Mouse (Mus musculus): ENCODE data around the gene Fancf. TPM values are rescaled to one million over a fixed set of nuclear protein-coding genes. Genes with fewer than 3 reads are reported as not detected.
A peak's percentile ranks its signal among the peaks of the same experiment; 100 is the strongest.

Fancf gene
- polyA plus RNA-seq, 1 experiment from 2014 or later, result 12.1 TPM

DNA sequence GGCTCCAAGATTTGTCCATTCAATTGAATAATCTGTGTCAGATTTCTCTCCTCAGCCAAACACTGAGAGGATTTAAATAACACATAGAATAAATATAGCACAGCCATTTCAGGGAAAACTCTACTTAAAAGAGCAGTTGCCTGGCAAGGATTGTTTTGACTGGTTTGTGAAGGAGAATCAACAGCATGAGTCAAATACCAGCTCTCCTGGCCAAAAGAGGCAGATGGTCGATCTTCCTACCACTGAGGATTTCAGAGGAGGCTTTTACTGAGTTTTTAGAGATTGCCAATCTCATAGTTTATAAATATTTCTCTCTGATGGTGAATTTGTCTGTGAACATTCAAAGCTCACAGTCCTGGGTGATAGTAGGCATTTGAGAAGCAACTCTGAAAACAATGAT lies 42.2 kb downstream of the Fancf start:
- Histone ChIP-seq H3K9ac (ENCODE audit: low read depth, low read length) (no peak overlapping the region), H3K27ac (ENCODE audit: low read depth, low read length) (no peak overlapping the region), H3K27me3 (ENCODE audit: control insufficient read depth, insufficient read depth, low read length) (no peaks in the 10 kb centered on the region; the same call in 1 of the 2 replicates), H3K4me3 (ENCODE audit: low read depth, low read length) (no peak overlapping the region), H3K36me3 (ENCODE audit: control insufficient read depth, insufficient read depth, low read length) (no peaks in the 10 kb centered on the region), H3K9me3 (ENCODE audit: control insufficient read depth, low read length) (no peaks in the 10 kb centered on the region), H3K4me2 (replicated peaks; ENCODE audit: low read depth, low read length) (no peak overlapping the region), H3K4me1 (replicated peaks; ENCODE audit: control insufficient read depth, insufficient read depth, low read length) (no peaks in the 10 kb centered on the region)
- WGBS, result 87% methylated on average over 1 of the region's 1 CpGs
- no peak for ATAC-seq (ENCODE audit: low FRiP score)
- DNase-seq (ENCODE audit: low spot score), result no peak

DNA sequence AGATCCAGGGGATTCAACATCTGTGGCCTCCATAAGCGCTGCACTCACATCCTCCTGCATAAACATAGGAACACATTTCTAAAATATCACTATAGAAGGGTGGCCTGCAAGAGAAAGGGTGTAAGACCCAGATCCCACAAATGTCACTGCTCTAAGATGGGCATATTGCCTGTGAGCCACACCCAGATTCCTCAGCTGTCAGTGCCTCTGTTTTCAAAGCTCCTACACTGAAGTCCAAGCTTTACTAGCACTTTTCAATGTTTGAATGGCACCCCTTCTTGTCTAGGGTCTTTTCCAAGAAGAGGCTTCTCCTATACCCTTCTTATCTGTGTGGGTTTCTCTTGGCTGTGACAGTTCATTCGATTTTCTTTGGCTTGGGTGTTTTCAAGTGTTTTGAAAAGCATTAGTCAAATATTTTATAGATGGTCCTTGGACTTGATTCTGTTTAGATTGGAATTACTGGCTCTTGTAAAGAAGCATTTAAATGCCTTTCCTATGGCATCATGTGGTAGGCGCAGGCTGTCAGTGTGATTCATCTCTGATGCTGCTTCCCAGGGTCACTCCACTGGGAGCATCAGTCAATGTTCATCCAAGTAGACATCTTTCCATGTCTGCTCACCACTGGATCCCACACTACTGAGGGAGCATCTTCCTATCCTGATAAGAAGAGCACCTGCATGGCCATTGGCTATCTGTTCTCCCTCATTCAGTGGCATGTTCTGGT lies 43.7 kb downstream of the Fancf start:
- Histone ChIP-seq H3K9ac (ENCODE audit: low read depth, low read length) (no peak overlapping the region), H3K4me1 (replicated peaks; ENCODE audit: control insufficient read depth, insufficient read depth, low read length) (no peaks in the 10 kb centered on the region), H3K4me3 (ENCODE audit: low read depth, low read length) (no peak overlapping the region), H3K27ac (ENCODE audit: low read depth, low read length) (no peak overlapping the region), H3K9me3 (ENCODE audit: control insufficient read depth, low read length) (no peaks in the 10 kb centered on the region), H3K4me2 (replicated peaks; ENCODE audit: low read depth, low read length) (no peak overlapping the region), H3K36me3 (ENCODE audit: control insufficient read depth, insufficient read depth, low read length) (no peaks in the 10 kb centered on the region), H3K27me3 (ENCODE audit: control insufficient read depth, insufficient read depth, low read length) (no peaks in the 10 kb centered on the region)
- DNase-seq (ENCODE audit: low spot score) (no peak), ATAC-seq (ENCODE audit: low FRiP score) (no peak)
- WGBS, result 78% methylated on average over 3 of the region's 3 CpGs

- H3K27ac ChIP-seq (ENCODE audit: low read depth, low read length), result no peak overlapping the region
- H3K9ac ChIP-seq (ENCODE audit: low read depth, low read length), result no peak overlapping the region
- no peaks in the 10 kb centered on the region for H3K36me3 ChIP-seq (ENCODE audit: control insufficient read depth, insufficient read depth, low read length)
- H3K9me3 ChIP-seq (ENCODE audit: control insufficient read depth, low read length), result no peaks in the 10 kb centered on the region
- DNase-seq (ENCODE audit: low spot score) (no peak), ATAC-seq (ENCODE audit: low FRiP score) (peak; percentile 14; the same call in 1 of the 2 replicates)
- 71% methylated on average over 3 of the region's 3 CpGs for WGBS
- H3K4me3 ChIP-seq (ENCODE audit: low read depth, low read length), result no peak overlapping the region
- H3K4me1 ChIP-seq (replicated peaks; ENCODE audit: control insufficient read depth, insufficient read depth, low read length), result no peaks in the 10 kb centered on the region
- H3K4me2 ChIP-seq (replicated peaks; ENCODE audit: low read depth, low read length), result no peak overlapping the region
- H3K27me3 ChIP-seq (ENCODE audit: control insufficient read depth, insufficient read depth, low read length), result no peaks in the 10 kb centered on the region
Observed at GRCm38 (mm10) chr7:51816283-51816839, 45.7 kb downstream of the Fancf start.

- no peak overlapping the region for H3K4me2 ChIP-seq (replicated peaks; ENCODE audit: low read depth, low read length)
- ATAC-seq (ENCODE audit: low FRiP score) (peak; percentile 35; the same call in 1 of the 2 replicates), DNase-seq (ENCODE audit: low spot score) (no peak)
- no peaks in the 10 kb centered on the region for H3K9me3 ChIP-seq (ENCODE audit: control insufficient read depth, low read length)
- WGBS, result 66% methylated on average over 4 of the region's 4 CpGs
- no peak overlapping the region for H3K4me3 ChIP-seq (ENCODE audit: low read depth, low read length)
- no peaks in the 10 kb centered on the region for H3K27me3 ChIP-seq (ENCODE audit: control insufficient read depth, insufficient read depth, low read length)
- H3K27ac ChIP-seq (ENCODE audit: low read depth, low read length), result no peak overlapping the region
- no peaks in the 10 kb centered on the region for H3K4me1 ChIP-seq (replicated peaks; ENCODE audit: control insufficient read depth, insufficient read depth, low read length)
- H3K9ac ChIP-seq (ENCODE audit: low read depth, low read length), result no peak overlapping the region
- no peaks in the 10 kb centered on the region for H3K36me3 ChIP-seq (ENCODE audit: control insufficient read depth, insufficient read depth, low read length)
Observed at GRCm38 (mm10) chr7:51815473-51816282, 46.4 kb downstream of the Fancf start.

Other genes starting within 250 kb of the Fancf start
- gene Slc17a6, start 240.3 kb downstream of the Fancf start, polyA plus RNA-seq (2014; fragmentation: Nextera tagmentation; extraction: Ambion mirVana), result 33.2 and 34.9 TPM in 2 replicates
- 41.1 and 41.7 TPM in 2 replicates for gene Gas2, start 252 bp downstream of the Fancf start, polyA plus RNA-seq (2014; fragmentation: Nextera tagmentation; extraction: Ambion mirVana)
- 18.1 and 20.0 TPM in 2 replicates for gene Svip, start 143.8 kb upstream of the Fancf start, polyA plus RNA-seq (2014; fragmentation: Nextera tagmentation; extraction: Ambion mirVana)
- not detected in 2 replicates for gene 1700015G11Rik, start 153.5 kb upstream of the Fancf start, polyA plus RNA-seq (2014; fragmentation: Nextera tagmentation; extraction: Ambion mirVana)

All from hindbrain, embryonic 11.5 days (tissue).